Mouse (Mus musculus) spleen, adult 18-20 months (tissue): ENCODE measurements around the gene Tmem151b.

Experiments used
- DNase-seq, 2 experiments: peaks; one replicate each; pipeline ENCODE4 v3.0.0; 2022; ENCODE audit warnings: mixed read lengths in 2 of 2

Tmem151b gene

DNA sequence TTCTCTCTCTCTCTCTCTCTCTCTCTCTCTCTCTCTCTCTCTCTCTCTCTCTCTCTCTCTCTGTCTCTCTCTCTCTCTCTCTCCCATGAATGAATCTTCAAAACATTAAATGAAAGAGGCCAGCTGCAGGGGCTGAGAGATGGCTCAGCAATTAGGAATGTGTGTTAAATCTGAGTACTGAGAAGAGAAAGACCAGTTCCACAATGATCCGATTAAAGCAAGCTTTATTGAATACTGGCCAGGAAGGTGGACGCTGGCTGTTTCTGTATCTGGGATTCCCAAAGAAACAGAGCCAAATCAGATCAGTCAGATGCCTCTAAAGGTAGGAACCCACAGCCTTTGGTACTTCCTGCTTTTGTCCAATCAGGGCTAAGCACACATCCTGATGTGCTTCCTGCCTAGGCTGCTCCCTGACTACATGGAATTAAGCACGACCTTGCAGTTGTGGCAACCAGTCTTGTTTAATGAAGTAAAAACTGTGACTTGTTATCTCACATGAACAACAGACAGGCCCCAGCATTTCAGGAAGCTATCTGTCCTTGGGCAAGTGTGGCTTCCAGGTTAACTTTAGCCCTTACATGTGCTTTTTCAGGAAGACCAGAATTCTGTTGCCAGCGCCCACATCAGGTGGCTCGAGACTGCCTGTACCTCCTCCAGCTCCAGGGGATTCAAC, 46.0 kb downstream of the Tmem151b start:
- no peak for DNase-seq

DNA sequence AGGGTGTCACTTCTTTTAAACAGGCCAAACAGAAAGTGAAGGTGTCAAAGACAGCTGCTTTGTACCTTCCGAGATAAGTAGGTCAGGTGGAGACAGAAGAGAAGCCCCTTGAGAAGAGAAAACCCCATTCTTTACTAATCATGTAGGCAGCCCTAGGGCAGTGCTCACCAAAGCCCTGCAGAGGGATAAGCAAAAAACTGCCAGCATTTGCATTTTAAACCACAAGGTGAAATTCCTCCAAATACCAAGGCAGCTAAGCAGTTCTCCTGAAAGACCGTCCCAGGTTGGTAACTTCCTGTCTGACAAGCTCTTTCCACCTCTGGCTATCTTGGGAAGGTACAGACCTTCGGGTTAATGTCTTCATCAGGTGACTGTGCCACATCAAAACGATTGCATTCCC, 47.2 kb downstream of the Tmem151b start:
- no peak for DNase-seq

DNA sequence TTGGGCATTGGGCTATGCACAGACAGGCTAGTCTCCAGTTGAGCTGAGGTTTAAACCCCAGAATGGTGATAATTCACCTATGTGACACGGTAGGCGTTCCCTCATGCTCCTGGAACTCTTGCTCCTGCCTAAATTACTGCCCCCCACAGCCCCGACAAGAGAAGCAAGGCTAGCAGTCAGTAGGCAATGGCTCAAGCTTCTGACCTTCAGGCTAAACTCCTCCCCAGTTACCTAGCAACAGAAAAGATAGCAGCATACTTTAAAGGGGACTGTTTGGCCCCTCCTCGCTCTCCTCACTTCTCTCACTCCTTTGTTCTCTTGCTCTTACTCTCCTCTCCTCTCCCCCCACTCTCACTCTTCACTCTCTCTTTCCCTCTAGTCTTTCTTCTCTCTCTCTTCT, 48.5 kb downstream of the Tmem151b start:
- no peak for DNase-seq

DNA sequence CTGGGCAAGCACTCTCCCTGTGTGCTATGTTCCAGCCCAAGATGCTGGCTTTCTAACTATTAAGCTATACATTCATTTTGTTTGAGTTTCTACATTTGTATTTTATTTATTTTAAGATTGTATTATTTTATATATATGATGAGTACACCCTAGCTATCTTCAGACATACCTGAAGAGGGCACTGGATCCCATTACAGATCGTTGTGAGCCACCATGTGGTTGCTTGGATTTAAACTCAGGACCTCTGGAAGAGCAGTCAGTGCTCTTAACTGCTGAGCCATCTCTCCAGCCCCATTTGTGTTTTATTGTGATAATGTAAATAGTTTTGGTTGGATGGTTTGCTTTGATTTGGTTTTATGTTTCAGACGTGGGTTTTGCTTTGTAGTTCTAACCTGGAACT, 50.0 kb downstream of the Tmem151b start:
- no peak for DNase-seq

DNA sequence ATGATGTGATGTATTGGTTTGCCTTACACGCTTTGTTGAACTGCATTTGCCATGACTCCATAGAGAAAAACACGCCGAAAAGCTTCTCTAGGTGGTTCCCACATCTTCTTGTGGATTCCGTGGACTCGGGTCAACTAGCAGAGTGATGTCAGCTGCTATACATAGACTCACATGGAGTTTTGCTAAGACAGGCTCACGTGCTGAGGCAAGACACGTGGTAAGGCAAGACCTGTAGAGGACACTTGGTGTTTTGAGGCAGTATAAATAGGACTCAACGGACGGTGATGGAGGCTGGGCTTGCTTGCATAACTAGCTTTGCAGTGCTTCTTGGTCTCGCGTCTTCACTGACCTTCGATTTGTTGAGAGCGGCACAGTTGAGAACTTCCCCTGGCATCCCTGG, 51.1 kb downstream of the Tmem151b start:
- no peak for DNase-seq

DNA sequence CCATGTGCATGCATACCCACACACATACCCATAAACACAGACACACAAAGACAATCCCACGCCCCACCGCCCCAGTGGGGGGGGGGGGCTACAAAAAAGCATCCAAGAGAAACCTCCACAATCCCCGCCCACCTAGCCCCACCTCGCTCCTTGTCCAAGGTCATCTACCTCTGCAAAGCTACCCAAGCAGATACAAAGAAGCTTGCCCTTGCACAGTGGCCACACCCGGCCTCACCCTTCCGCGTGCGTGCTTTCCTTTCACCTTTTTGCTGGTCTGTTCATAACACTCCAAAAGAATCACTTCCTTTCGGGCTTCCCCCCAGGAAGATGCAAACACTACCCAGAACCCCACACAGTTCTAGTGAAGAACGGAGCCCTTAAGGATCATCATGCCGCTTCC, 54.1 kb downstream of the Tmem151b start:
- DNase-seq = no peak
